Mouse (Mus musculus) hindbrain, embryonic 14.5 days (tissue): ENCODE data around the gene Osm. TPM values are rescaled to one million over a fixed set of nuclear protein-coding genes. Genes with fewer than 3 reads are reported as not detected.

Source experiments
- ATAC-seq: fragments of 200-750 bp; cut with Nextera tagmentation; 2 replicates; pipeline ENCODE4 v1.8.0; 2017; ENCODE audit warnings: moderate number of reproducible peaks, mild to moderate bottlenecking, moderate TSS enrichment, moderate library complexity; ENCODE audit not compliant: low FRiP score
- DNase-seq: peaks from one replicate; pipeline ENCODE4 v3.0.0-alpha.2; 2015; ENCODE audit warnings: low spot score
- H3K27ac ChIP-seq: fragments of 300-500 bp; sonication (generic); 2 replicates; pipeline ENCODE4 v1.5.1; 2014; ENCODE audit warnings: mild to moderate bottlenecking, moderate library complexity
- H3K27me3 ChIP-seq: fragments of 300-500 bp; sonication (generic); 2 replicates; pipeline ENCODE4 v1.6.1; 2014; ENCODE audit warnings: mild to moderate bottlenecking, low read length, mixed read lengths; ENCODE audit not compliant: control insufficient read depth, insufficient read depth
- H3K36me3 ChIP-seq: fragments of 300-500 bp; sonication (generic); replicated peaks from 2 replicates; pipeline ENCODE4 v1.6.1; 2014; ENCODE audit not compliant: control insufficient read depth, insufficient read depth
- H3K4me1 ChIP-seq: fragments of 300-500 bp; sonication (generic); replicated peaks from 2 replicates; pipeline ENCODE4 v1.6.1; 2014; ENCODE audit warnings: antibody characterized with exemption, low read length, mixed read lengths; ENCODE audit not compliant: control insufficient read depth, insufficient read depth
- H3K4me2 ChIP-seq: fragments of 300-500 bp; sonication (generic); replicated peaks from 2 replicates; pipeline ENCODE4 v1.6.1; 2014; ENCODE audit warnings: mild to moderate bottlenecking, moderate library complexity
- H3K4me3 ChIP-seq: fragments of 300-500 bp; sonication (generic); replicated peaks from 2 replicates; pipeline ENCODE4 v1.5.1; 2014; ENCODE audit warnings: mild to moderate bottlenecking, low read length
- H3K9ac ChIP-seq: fragments of 300-500 bp; sonication (generic); 2 replicates; pipeline ENCODE4 v1.6.1; 2014
- H3K9me3 ChIP-seq: fragments of 300-500 bp; sonication (generic); 2 replicates; pipeline ENCODE4 v1.6.1; 2016; ENCODE audit warnings: low read length; ENCODE audit not compliant: control insufficient read depth
- WGBS: fragments of 180-500 bp; shearing (Covaris S2); extraction: QIAGEN DNeasy Blood & Tissue Kit; methylation state at CpG from one replicate; pipeline ENCODE4 v1.1.7; 2014; 5-methylcytosine and 5-hydroxymethylcytosine counted together
- polyA plus RNA-seq: library from polyadenylated mRNA; unstranded; fragments of >200 nt; fragmentation: Nextera tagmentation; extraction: Ambion mirVana; gene quantifications from 2 replicates; pipeline ENCODE4 v1.2.1, GENCODE M21; 2014

Osm gene
- polyA plus RNA-seq, 1 experiment from 2014 or later, result not detected

- peak; percentile 51 for DNase-seq
Observed at GRCm38 (mm10) chr11:4220443-4221400, 15.5 kb upstream of the Osm start.

DNA sequence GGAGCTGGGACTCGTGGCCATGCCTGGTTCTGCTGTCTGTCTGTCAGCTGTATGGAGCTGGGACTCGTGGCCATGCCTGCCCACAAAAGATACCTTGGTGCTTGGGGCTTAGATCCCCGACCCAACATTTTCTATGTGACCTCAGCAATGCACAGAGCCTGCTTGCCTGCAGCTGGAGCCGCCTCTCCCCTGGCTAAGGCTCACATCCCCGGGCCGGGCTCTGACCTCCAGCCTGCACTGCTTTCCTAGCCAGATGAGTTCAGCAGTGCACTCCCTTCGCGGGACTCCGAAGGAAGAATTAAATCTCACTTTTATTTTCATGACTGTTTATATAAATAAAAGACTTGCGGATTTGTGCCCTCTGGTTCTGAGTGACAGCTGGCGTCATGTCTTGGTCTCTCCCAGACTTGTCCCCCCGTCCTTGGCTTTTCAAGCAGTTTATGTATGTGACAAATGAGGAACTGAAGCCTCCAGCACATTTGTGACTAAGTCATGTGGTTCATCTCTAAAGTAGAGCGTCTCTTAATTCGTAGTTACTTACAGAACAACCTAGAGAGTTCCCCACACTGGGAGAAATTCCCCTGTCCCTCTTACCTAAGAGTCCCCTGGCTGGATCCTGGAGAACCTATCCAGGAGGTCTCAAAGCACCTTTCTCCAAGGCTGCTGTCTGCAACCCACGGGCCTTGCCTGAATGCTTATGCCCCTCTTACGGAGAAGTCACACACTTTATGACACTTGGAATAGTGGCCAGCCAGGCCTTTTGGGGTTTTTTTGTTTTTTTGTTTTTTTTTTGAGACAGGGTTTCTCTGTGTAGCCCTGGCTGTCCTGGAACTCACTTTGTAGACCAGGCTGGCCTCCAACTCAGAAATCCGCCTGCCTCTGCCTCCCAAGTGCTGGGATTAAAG is 13.9 kb upstream of the Osm start:
- no peak overlapping the region for H3K9ac ChIP-seq
- no peak for ATAC-seq
- no peak overlapping the region for H3K4me3 ChIP-seq
- H3K27me3 ChIP-seq, result peaks cover 22% of the 10 kb centered on the region
- no peak for DNase-seq
- H3K9me3 ChIP-seq, result 0 out of 2 replicates have a peak, but pooled peaks cover 5% of the 10 kb centered on the region
- WGBS, result 80% methylated on average over 17 of the region's 17 CpGs
- H3K27ac ChIP-seq, result no peak overlapping the region
- H3K4me1 ChIP-seq, result 0 out of 2 replicates have a peak, but pooled peaks cover 7% of the 10 kb centered on the region
- no peaks in the 10 kb centered on the region for H3K36me3 ChIP-seq
- no peak overlapping the region for H3K4me2 ChIP-seq

More at GRCm38 (mm10) chr11:4220443-4221400, 15.5 kb upstream of the Osm start:
- 49% methylated on average over 28 of the region's 28 CpGs for WGBS
- no peak for ATAC-seq
- H3K4me3 ChIP-seq, result no peak overlapping the region
- peaks cover 4% of the 10 kb centered on the region; the same call in 1 of the 2 replicates for H3K36me3 ChIP-seq
- no peak overlapping the region for H3K27ac ChIP-seq
- peaks cover 26% of the 10 kb centered on the region for H3K27me3 ChIP-seq
- H3K9ac ChIP-seq, result no peak overlapping the region
- 0 out of 2 replicates have a peak, but pooled peaks cover 5% of the 10 kb centered on the region for H3K9me3 ChIP-seq
- H3K4me1 ChIP-seq, result 0 out of 2 replicates have a peak, but pooled peaks cover 7% of the 10 kb centered on the region
- H3K4me2 ChIP-seq, result no peak overlapping the region

DNA sequence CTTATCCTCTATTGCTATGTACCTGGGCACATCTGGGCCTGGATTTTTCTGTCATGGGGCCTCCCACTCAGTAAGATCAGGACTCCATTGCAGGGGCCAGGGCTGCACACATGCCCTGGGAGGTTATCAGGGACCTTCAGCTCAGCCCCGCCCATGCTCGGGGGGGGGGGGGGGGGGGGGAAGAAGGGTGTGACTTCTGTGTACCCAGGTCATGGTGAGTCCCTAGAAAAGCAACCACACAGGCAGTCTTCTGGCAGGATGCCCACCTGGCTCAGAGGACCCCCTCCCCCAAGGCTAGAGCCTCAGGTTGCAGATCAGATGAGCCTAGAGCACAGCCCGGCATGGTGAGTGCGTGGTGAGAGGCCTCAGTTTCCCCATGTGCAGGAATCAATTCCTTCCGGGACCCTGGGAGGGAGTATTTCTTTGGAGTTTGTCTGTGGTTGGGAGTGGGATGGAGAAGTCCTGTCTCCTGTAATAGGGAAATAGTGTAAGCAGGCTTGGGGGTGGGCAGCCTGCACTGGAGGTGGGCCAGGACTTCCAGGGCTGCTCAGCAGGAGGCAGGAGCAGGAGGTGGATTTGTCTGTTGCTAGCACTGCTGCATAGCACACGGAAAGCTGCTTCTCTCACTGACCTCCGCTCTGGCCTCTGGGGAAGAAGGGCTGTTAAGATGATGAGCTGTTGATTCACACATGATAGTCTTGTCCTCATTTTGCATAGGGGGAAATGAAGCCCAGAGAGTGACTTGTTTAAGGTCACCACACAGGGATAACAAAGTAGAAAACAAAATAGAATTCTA is 12.6 kb upstream of the Osm start:
- H3K27ac ChIP-seq, result no peak overlapping the region
- H3K4me2 ChIP-seq, result no peak overlapping the region
- ATAC-seq (no peak), DNase-seq (no peak)
- H3K4me3 ChIP-seq, result no peak overlapping the region
- no peaks in the 10 kb centered on the region for H3K9me3 ChIP-seq
- no peak overlapping the region for H3K9ac ChIP-seq
- 28% methylated on average over 6 of the region's 7 CpGs for WGBS
- no peaks in the 10 kb centered on the region for H3K4me1 ChIP-seq
- no peaks in the 10 kb centered on the region for H3K36me3 ChIP-seq
- peaks cover 9% of the 10 kb centered on the region for H3K27me3 ChIP-seq

- 57% methylated on average over 2 of the region's 2 CpGs for WGBS
- no peak overlapping the region for H3K4me3 ChIP-seq
- no peak overlapping the region for H3K27ac ChIP-seq
- DNase-seq (no peak), ATAC-seq (no peak)
- no peaks in the 10 kb centered on the region for H3K4me1 ChIP-seq
- H3K9ac ChIP-seq, result no peak overlapping the region
- H3K4me2 ChIP-seq, result no peak overlapping the region
- 0 out of 2 replicates have a peak, but pooled peaks cover 2% of the 10 kb centered on the region for H3K27me3 ChIP-seq
- no peaks in the 10 kb centered on the region for H3K9me3 ChIP-seq
- H3K36me3 ChIP-seq, result no peaks in the 10 kb centered on the region
Observed at GRCm38 (mm10) chr11:4224223-4224622, 12.0 kb upstream of the Osm start.

- no peak overlapping the region for H3K4me3 ChIP-seq
- ATAC-seq (no peak), DNase-seq (no peak)
Observed at GRCm38 (mm10) chr11:4226569-4227325, 9.5 kb upstream of the Osm start.

GRCm38 (mm10) chr11:4228463-4228862 is 7.8 kb upstream of the Osm start:
- Histone ChIP-seq H3K4me3 (no peak overlapping the region), H3K4me2 (no peak overlapping the region), H3K27me3 (no peaks in the 10 kb centered on the region), H3K4me1 (no peaks in the 10 kb centered on the region), H3K9ac (no peak overlapping the region), H3K27ac (no peak overlapping the region), H3K9me3 (no peaks in the 10 kb centered on the region), H3K36me3 (no peaks in the 10 kb centered on the region)
- DNase-seq, result no peak
- 48% methylated on average over 8 of the region's 8 CpGs for WGBS
- 0 out of 2 replicates have a peak, but pooled peaks have one; percentile 48 for ATAC-seq

More at GRCm38 (mm10) chr11:4226569-4227325, 9.5 kb upstream of the Osm start:
- H3K4me1 ChIP-seq, result no peaks in the 10 kb centered on the region
- H3K4me2 ChIP-seq, result no peak overlapping the region
- H3K9ac ChIP-seq, result no peak overlapping the region
- no peaks in the 10 kb centered on the region for H3K36me3 ChIP-seq
- H3K27ac ChIP-seq, result no peak overlapping the region
- H3K27me3 ChIP-seq, result no peaks in the 10 kb centered on the region
- 86% methylated on average over 5 of the region's 5 CpGs for WGBS
- no peaks in the 10 kb centered on the region for H3K9me3 ChIP-seq

DNA sequence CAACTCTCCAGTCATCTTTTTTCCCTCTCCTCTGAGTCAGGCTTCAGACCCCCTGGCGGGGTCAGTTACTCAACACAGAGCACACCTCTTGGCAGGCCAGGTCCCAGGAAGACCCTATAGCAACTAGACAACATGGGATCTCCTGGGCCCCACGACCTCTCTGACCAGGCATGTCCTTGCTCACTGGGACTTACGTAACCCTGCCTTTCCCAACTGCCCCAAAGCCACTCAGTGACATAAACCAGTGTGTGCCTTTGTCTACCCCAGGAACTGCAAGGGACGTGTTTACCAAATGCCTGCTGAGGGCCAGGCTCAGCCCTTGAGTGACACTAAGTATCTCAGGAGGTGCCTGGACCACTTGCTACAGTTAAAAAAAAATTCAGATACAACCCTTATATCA is 6.4 kb upstream of the Osm start:
- H3K27me3 ChIP-seq, result no peaks in the 10 kb centered on the region
- H3K9ac ChIP-seq, result no peak overlapping the region
- no peaks in the 10 kb centered on the region for H3K9me3 ChIP-seq
- no peaks in the 10 kb centered on the region for H3K4me1 ChIP-seq
- H3K36me3 ChIP-seq, result no peaks in the 10 kb centered on the region
- 71% methylated on average over 4 of the region's 4 CpGs for whole genome bisulfite sequencing
- DNase-seq (no peak), ATAC-seq (no peak)
- no peak overlapping the region for H3K4me2 ChIP-seq
- H3K27ac ChIP-seq, result no peak overlapping the region
- H3K4me3 ChIP-seq, result no peak overlapping the region

GRCm38 (mm10) chr11:4231435-4231834 is 4.8 kb upstream of the Osm start:
- no peak overlapping the region for H3K9ac ChIP-seq
- 89% methylated on average over 2 of the region's 2 CpGs for WGBS
- H3K4me1 ChIP-seq, result no peaks in the 10 kb centered on the region
- DNase-seq, result no peak
- H3K4me3 ChIP-seq, result no peak overlapping the region
- no peak overlapping the region for H3K27ac ChIP-seq
- no peaks in the 10 kb centered on the region for H3K9me3 ChIP-seq
- no peaks in the 10 kb centered on the region for H3K27me3 ChIP-seq
- no peaks in the 10 kb centered on the region for H3K36me3 ChIP-seq
- no peak overlapping the region for H3K4me2 ChIP-seq
- ATAC-seq, result no peak
